Mouse (Mus musculus) kidney, postnatal 4 days (tissue): ENCODE measurements around the gene Gm20824.
"Not testable (repeated sequence)": the region's sequence is repeated elsewhere in the genome, so short reads cannot be mapped to it uniquely, and the experiment has no call there.

Experiments
- DNase-seq, 2 experiments: peaks; one replicate each; pipeline ENCODE4 v3.0.0; 2021; ENCODE audit warnings: mixed read lengths in 2 of 2

The Gm20824 gene

DNA sequence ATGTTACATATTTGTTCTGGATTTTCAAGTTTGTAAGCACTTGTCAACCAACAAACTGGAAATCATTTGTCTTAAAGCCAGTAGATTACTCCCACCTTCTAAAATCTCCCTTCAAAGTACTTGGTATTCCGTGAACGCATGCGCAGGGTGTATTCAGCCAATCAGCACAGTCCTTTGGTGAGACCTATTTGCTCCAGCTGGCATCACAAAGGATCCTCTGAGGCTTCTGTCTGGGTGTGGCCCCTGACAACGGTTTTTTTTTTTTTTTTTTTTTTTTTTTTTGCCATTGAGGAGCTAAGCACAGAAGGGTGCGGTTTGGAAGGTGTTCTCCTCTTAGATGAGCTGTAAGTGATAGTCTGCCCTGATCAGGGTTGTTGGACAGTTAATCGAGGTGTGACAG lies at the start of gene Gm20824:
Gene Gm20824 (plus strand): TSS at position 301 of the 400 bp plus-strand sequence.
- DNase-seq, result not testable (repeated sequence)
